Mouse (Mus musculus) liver, postnatal 0 days (tissue): ENCODE measurements around the gene Coro1c.

Source experiments
- CTCF ChIP-seq: sonication (generic); IDR thresholded peaks from 2 replicates; pipeline ENCODE4 v1.5.1; 2016; ENCODE audit warnings: antibody characterized with exemption, low read depth
- EP300 ChIP-seq: IDR thresholded peaks from 2 replicates; pipeline ENCODE4 v1.6.1; 2016; ENCODE audit warnings: antibody characterized with exemption, low read depth, mild to moderate bottlenecking

GRCm38 (mm10) chr5:113874063-113875024, 34.2 kb downstream of the Coro1c start:
- no peak for TF ChIP-seq EP300
- no peak for TF ChIP-seq CTCF
